Mouse (Mus musculus): ENCODE measurements around the gene Twnk. TPM values are rescaled to one million over a fixed set of nuclear protein-coding genes. Genes with fewer than 3 reads are reported as not detected.

Twnk gene
- total RNA-seq, 2 experiments from 2014 or later: 13.2 to 14.7 TPM

Other genes with a start within 250 kb of the Twnk start
- under 1 TPM; 0.11 to 0.22 TPM for gene Pax2, start 249.6 kb upstream of the Twnk start, total RNA-seq (2021)
- 10 to 100 TPM; 31.8 to 32.2 TPM for gene Slf2, start 74.5 kb upstream of the Twnk start, total RNA-seq (2021)
- gene Sema4g, start 16.6 kb upstream of the Twnk start, total RNA-seq (2021): 10 to 100 TPM; 36.2 to 37.5 TPM
- 10 to 100 TPM; 41.2 to 44.6 TPM for gene Mrpl43, start 779 bp downstream of the Twnk start, total RNA-seq (2021)
- 10 to 100 TPM; 28.9 to 31.6 TPM for gene Lzts2, start 8.8 kb downstream of the Twnk start, total RNA-seq (2021)
- 1 to 10 TPM; 3.3 to 3.4 TPM for gene Pdzd7, start 40.1 kb downstream of the Twnk start, total RNA-seq (2021)
- 100 to 1,000 TPM; 111 to 115 TPM for gene Sfxn3, start 41.8 kb downstream of the Twnk start, total RNA-seq (2021)
- 1 to 10 TPM; 1.3 to 1.6 TPM for gene Kazald1, start 69.6 kb downstream of the Twnk start, total RNA-seq (2021)
- gene Tlx1, start 145.0 kb downstream of the Twnk start, total RNA-seq (2021): not detected
- gene Lbx1, start 230.1 kb downstream of the Twnk start, total RNA-seq (2021): under 1 TPM in 1 of 2 experiments, not detected in 1; 0.13 TPM